Mouse (Mus musculus) right cerebral cortex, postnatal 10 days (tissue): Measurements from ENCODE around the gene Arhgef19.

ENCODE experiments used
- DNase-seq, 2 experiments: peaks; one replicate each; pipeline ENCODE4 v3.0.0; 2021; ENCODE audit warnings: low spot score in 2 of 2

Gene Arhgef19

DNA sequence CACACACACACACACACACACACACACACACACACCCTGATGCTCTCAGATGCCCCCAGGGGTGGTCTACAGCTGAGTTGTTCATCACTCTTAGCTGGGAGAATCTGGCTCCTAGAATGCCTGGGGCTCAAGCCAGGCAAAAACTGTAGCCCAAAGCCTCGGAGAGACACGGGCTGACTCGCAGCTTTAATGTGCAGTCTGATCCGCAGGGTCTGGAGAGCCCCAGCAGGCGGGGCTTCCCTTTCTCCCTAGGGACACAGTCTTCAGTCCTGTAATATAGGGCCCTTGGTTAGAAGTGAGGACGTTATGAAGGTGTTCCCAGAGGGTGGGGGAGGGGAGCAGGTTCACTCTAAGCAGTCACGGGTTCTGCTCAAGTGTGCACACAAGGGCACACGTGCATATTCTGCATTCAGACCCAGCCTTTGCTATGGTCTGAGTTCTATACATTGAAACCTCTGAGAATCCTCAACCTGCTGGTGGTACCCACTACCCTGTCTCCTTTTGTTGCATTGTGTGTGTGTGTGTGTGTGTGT, 44.6 kb downstream of the Arhgef19 start:
- DNase-seq: no peak

GRCm38 (mm10) chr4:141284486-141284885, 45.2 kb downstream of the Arhgef19 start:
- DNase-seq: no peak

GRCm38 (mm10) chr4:141285128-141285527, 45.8 kb downstream of the Arhgef19 start:
- DNase-seq: no peak

DNA sequence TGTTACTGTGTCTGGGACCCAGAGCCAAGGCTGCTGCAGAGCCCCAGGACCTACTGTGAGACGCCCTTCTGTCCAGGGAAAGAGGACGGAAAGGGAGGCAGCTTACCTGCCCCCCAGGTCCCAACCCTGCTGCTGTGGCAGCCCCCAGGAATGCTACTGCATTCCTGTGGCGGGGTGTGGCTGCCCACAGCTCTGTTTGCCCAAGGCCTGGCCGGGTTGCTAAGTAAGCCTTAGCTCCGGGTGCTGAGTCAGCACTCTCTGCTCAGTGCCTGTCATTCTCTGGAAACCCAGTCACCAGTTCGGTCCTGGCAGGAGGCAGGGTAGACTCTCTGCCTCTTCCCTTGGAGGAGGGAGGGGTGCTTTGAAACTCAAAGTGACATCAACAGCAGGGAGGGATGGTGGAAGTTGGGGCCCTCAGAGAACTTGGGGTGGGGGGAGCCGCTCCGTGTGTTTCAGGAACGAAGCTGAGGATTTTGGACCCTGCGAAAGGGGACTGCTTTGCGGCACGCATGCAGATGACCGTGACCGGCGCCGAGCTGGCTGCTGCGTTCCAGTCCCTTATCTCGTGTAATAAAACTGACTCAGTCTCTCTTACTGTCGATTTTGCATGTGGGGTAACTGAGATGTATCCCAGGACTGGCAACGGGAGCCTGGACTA, 47.7 kb downstream of the Arhgef19 start:
- no peak for DNase-seq

- no peak for DNase-seq
Observed at GRCm38 (mm10) chr4:141287518-141288004, 48.3 kb downstream of the Arhgef19 start.

DNA sequence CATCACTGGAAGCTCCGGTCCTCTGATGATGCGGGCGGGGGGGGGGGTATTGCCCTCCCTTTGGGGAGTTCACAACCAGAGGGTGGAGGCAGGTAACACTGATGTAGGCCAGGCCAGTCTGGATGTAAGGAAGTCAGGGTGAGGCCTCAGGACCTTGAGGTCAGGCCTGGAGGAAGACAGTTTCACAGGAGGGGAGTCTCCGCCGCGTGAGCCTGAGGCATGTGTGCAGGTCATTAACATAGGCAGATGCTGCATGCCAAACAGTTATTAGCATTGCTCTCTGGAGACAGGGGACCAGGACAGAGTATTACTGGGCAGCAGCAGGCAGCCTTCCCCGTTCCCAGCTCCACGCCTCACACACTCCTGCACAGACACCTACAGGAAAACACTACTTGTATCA, 48.9 kb downstream of the Arhgef19 start:
- DNase-seq: no peak

GRCm38 (mm10) chr4:141291571-141292375, 52.5 kb downstream of the Arhgef19 start:
- no peak for DNase-seq

DNA sequence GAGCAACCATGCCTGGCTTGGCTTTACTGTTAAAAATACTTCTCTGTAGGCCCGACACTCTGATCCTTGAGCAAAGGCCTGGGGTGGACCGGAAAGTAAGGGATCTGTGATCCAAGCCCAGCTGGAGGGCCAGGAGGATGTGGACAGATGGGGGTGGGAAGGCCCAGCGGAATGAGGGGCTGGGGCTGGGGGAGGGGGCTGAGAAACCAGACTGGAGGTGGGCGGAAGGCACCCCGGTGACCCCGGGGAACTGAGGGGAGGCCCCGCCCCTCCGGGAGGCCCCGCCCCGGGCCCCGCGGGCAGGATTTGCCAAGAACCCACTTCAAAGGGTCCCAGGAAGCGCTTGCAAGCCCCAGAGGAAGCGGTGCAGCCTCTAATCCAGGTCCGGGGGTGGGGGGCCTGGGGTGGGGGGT, 56.5 kb downstream of the Arhgef19 start:
- DNase-seq: no peak

DNA sequence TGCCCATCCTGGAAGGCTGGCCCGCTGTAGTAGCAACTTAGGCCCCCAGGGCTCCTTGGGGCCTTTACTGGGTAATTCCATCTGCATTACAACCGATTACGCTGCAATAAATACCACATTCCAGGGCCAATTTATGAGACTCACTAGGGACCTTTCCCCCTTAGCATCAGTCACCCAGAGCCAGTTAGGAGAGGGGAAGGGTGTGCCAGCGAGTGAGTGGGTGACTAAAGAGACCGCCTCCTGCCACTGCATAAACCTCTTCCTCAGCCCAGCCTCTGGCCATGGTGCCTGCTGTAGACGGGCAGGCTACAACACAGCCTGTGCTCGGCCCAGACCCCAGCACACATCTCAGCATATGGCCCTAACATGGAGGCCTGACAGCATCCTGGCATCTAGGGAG, 58.6 kb downstream of the Arhgef19 start:
- DNase-seq: no peak

- DNase-seq: no peak
Observed at GRCm38 (mm10) chr4:141299356-141299755, 60.1 kb downstream of the Arhgef19 start.

DNA sequence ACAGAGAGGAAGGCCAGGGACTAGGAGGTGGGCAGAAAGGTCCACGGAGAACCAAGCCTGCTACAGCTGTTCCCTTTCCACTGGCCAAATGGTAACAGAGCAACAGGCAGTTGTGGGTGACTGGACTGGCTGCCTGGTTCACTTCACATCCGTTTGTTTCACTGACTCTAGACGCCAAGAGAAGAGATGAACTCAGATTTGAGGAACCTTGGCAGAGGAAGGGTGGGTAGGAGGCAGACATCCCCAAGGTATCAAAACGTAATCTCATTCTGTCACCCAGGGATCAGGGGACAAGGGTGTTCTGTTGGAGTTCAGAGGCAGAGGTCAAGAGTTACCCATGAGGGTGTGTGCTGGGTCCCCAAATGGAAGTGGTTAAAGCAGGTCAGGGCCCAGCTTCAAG, 60.9 kb downstream of the Arhgef19 start:
- DNase-seq: no peak

DNA sequence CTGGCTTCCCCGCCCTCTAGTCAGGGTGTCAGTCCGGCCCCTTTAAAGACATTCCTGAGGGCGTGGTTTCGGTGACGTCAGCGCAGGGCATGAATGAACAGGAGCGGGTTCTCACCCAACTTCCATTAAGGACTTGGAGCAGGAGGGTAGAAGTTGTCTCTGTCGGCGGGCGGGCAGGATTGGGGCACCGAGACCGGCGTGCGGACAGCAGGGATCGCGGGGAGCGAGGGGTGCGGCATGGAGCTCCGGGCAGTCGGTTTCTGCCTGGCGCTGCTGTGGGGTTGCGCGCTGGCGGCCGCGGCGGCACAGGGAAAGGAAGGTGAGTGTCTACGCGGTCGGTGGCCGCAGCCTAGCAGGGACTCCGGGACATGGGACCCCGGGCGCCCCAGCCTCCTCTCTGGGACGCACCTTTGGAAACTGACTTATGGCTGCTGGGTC, 61.8 kb downstream of the Arhgef19 start, which contains the start of gene Epha2:
Gene Epha2, plus strand, starts transcription at position 125 of the 438 bp plus-strand sequence.
- DNase-seq: peak; percentile 84 to 87

DNA sequence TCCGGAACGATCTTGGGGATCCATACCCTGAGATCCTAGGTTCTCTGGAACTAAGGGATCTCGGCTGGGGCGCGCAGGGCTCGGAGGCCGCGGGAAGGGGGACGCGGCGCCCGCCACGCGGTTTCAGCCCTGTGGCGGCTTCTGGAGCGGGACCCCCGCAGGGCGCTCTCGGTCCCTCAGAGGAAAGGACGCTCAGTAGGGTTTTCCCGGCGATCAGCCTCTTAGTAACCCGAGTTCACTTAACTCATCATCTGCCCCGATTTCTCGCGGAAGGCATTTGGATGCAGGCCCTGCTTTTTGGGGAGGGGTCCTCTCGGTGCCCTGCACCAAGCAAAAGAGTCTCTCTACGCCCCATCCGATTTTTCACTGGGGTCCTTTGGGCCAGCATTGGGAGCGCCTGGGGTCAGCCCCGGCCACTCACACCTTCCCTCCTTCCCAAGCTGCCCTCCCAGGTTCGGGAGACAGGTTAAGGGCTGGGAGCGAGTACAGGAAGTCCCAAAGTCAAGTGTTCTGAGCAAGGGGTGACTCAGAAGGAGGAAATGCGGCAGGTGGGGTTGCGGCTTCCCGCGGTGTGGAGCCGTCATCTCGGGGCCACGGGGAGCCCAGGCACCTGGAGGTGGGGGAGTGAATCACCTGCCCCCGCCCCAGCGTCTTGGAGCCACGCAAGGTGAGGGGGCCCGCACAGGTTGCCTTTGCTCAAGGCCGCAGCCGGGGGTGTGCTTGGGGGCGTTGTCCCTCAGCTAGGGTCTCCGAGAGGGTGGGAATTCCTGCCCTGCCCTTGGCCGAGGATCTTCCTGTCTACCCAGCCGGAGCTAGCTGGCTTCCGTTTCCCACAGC, 62.5 kb downstream of the Arhgef19 start:
- DNase-seq: no peak

- DNase-seq: peak in 1 of 2 experiments; percentile 18
Observed at GRCm38 (mm10) chr4:141302428-141303401, 63.4 kb downstream of the Arhgef19 start.

GRCm38 (mm10) chr4:141303402-141304222, 64.3 kb downstream of the Arhgef19 start:
- no peak for DNase-seq

GRCm38 (mm10) chr4:141304223-141304611, 64.9 kb downstream of the Arhgef19 start:
- peak in 1 of 2 experiments; percentile 25 for DNase-seq

DNA sequence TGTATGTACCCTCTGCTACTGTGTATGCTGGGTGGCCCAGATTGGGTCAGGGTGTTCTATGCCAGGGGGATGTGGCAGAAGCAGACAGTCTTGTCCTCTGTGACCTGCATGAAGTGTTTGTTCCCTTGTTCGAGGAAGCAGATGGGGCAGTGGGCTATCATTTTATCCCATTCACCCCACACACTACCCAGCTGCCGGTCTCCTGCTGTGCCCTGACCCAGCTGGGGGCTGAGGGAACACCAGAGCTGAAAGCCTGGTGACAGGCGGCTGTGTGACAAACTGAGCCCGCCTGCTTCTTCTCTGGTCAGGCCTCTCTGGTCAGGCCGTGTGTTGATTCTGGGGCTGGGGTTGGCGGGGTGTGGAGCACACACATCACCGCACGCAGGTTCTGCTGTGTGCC, 66.8 kb downstream of the Arhgef19 start:
- no peak for DNase-seq
